Mouse (Mus musculus): Measurements from ENCODE around the gene Pth1r. TPM values are rescaled to one million over a fixed set of nuclear protein-coding genes. Genes with fewer than 3 reads are reported as not detected.

The Pth1r gene
- total RNA-seq (2023), result not detected

DNA sequence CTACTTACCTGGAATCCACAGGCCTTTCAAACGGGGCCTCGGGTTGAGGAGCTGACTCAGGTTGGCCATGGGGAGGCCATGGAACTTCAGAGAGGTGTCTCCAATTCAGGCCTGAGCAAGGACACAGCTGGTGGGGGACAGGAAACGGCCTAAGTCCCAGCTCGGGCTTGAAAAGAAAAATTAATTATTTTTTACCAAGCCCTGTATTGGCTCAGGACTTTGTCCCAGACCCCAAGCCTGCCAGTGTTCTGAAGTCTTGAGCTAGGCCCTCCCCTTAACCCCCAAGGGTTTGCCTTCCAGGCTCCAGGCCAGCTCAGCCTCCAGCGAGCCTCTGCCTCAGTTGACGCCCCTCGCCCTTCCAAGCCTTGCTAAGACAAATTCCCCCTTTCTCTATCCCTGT is at the start of gene Pth1r:
TSS of gene Pth1r (minus strand) at position 185 of the 400 bp plus-strand sequence.

DNA sequence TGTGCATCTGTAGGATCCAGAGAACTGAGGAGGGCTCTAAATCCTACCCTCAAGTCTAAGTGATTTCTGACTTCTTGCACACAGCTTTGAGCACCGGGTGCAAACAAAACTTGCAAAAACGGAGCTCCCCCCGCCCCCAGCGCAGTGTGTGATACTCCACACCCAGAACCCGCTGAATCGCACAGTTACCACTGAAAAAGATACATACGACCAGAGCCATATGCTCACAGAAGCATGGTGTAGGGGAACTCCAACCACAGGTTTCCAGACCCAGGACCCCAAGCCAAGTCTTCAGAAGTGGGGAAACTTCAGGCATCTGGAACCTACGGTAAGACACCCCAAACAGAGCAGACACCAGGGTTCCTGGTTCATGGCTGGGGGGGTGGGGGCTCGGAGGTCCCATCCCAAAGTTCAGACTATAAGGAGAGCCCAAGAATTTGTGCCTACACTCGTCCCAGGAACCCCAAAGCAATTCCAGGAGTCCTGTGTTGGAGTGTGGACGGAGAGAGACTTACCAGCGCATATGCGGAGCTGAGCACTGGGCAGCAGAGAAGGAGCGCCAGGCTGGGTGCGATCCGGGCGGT is 5.1 kb downstream of the Pth1r start, which contains the start of gene Myl3:
TSS of gene Myl3 (plus strand) at position 151 of the 584 bp plus-strand sequence.

Other genes starting within 250 kb of the Pth1r start
- gene Setd2, start 214.5 kb downstream of the Pth1r start, total RNA-seq (2023), result 154 TPM
- 4.3 TPM for gene Nradd, start 122.7 kb downstream of the Pth1r start, total RNA-seq (2023)
- gene Nbeal2, start 93.0 kb downstream of the Pth1r start, total RNA-seq (2023), result 66.0 TPM
- 81.8 TPM for gene Ccdc12, start 90.6 kb downstream of the Pth1r start, total RNA-seq (2023)
- not detected for gene Myl3, start 5.3 kb downstream of the Pth1r start, total RNA-seq (2023)
- gene Prss42, start 51.0 kb upstream of the Pth1r start, total RNA-seq (2023), result not detected
- gene Prss44, start 66.8 kb upstream of the Pth1r start, total RNA-seq (2023), result not detected
- not detected for gene Prss43, start 79.5 kb upstream of the Pth1r start, total RNA-seq (2023)
- gene Prss45, start 87.4 kb upstream of the Pth1r start, total RNA-seq (2023), result not detected
- not detected for gene Prss46, start 97.4 kb upstream of the Pth1r start, total RNA-seq (2023)
- gene Prss50, start 110.8 kb upstream of the Pth1r start, total RNA-seq (2023), result not detected
- 375 TPM for gene Als2cl, start 132.7 kb upstream of the Pth1r start, total RNA-seq (2023)
- gene Tmie, start 133.0 kb upstream of the Pth1r start, total RNA-seq (2023), result 17.3 TPM
- 2.2 TPM for gene Fam240a, start 169.7 kb upstream of the Pth1r start, total RNA-seq (2023)
- gene Tdgf1, start 199.0 kb upstream of the Pth1r start, total RNA-seq (2023), result 2.1 TPM
- gene Lrrc2, start 204.4 kb upstream of the Pth1r start, total RNA-seq (2023), result not detected
- gene Rtp3, start 243.4 kb upstream of the Pth1r start, total RNA-seq (2023), result not detected